1 mouse cellular context compared by ENCODE assay signal in the genomic region with DNA sequence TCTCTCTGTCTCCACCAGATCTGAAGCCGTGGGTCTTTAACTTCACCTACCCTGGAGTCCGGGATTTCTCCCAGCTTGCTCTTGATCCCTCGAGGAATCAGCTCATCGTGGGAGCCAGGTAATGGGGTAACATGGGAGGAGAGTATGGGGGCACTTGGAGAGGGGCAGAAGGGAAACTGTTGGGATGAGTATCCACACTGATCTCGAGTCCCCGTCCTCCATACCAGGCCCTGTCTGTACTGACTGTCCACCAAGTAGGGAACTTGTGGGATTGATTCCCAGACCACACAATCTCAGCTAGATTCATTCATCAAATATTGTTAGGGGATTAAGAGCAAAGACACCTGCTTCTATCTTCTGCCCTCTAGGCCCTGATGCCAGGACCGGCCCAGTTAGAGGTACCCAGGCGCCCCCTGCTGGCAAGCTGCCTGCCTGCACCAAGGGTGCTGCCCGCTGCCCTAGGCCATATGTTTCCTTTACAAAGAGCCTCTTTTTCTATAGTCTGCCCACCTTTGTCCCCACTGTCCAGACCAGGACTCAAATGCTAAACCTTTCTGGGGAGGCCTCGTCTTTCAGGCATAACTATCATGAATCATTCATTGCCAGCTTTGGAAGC.
TF ChIP-seq lines count a peak whose summit lies in the region.

No protein-coding gene starts in this region.

TF ChIP-seq in CH12.LX, 34 proteins besides CTCF, POLR2A, EP300 and RAD21 (continued from another document):
- TF ChIP-seq ETS1 (conservative IDR thresholded peaks at IDR 0.05; ENCODE audit: low read depth, low read length) (no peak), E2F4 (IDR thresholded peaks at IDR 0.05; ENCODE audit: insufficient replicate concordance, low read depth, low read length) (no peak), ZNF384 (IDR thresholded peaks at IDR 0.05; ENCODE audit: low read depth, low read length) (no peak), MXI1 (IDR thresholded peaks at IDR 0.05; ENCODE audit: low read depth, low read length) (no peak), ZMIZ1 (IDR thresholded peaks at IDR 0.05; ENCODE audit: low read depth, low read length) (no peak)
